Mouse (Mus musculus): ENCODE data around the gene Rimbp2.

DNA sequence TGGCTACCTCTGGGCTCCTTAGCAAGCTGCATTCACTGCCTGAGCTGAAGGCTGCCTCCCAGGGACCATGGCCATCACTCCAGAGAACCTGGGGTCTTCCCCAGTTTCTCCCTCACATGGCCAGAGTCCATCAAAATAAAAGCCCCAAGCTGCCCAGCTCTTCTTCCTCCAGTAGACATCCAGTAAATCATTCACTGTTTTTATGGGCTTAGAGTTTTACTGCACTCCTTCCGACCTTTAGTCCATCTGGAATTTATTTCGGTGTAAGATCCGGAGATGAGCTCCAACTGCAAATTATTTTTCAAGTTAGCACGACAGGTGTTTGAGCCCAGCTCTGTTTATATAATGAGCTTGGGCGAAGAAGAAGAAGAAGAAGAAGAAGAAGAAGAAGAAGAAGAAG is 69.0 kb downstream of the Rimbp2 start:
- TF ChIP-seq CTCF (conservative IDR thresholded peaks at IDR 0.05 in 1 of 2, IDR thresholded peaks at IDR 0.05 in 1 of 2; ENCODE audit: low read depth in 2 of 2, low read length in 2 of 2) (no peak), EP300 (IDR thresholded peaks at IDR 0.05; ENCODE audit: low read length) (no peak), JUND (conservative IDR thresholded peaks at IDR 0.05; ENCODE audit: low read depth, low read length) (no peak), POLR2A (IDR thresholded peaks at IDR 0.05; ENCODE audit: low read depth, low read length) (no peak), SIN3A (IDR thresholded peaks at IDR 0.05; ENCODE audit: low read length) (no peak), BHLHE40 (IDR thresholded peaks at IDR 0.05; ENCODE audit: low read depth, low read length) (no peak), MAFK (IDR thresholded peaks at IDR 0.05; ENCODE audit: insufficient replicate concordance, low read length) (no peak), ZNF384 (IDR thresholded peaks at IDR 0.05; ENCODE audit: low read depth, low read length) (no peak), USF1 (IDR thresholded peaks at IDR 0.05; ENCODE audit: low read depth, low read length) (no peak), MEF2A (IDR thresholded peaks at IDR 0.05; ENCODE audit: borderline replicate concordance, low read depth, low read length) (no peak)
